Mouse (Mus musculus) heart, postnatal 10 days (tissue): ENCODE measurements around the gene Lrrc3b. TPM values are rescaled to one million over a fixed set of nuclear protein-coding genes. Genes with fewer than 3 reads are reported as not detected.

ENCODE experiments used
- DNase-seq, 2 experiments: peaks; one replicate each; pipeline ENCODE4 v3.0.0; 2021
- intact Hi-C: fragments of 180-260 bp; cut with DNase I; formaldehyde crosslinking; loops from one replicate; pipeline ENCODE4 v1.15.1; 2025
- total RNA-seq, 2 experiments: library from RNA; stranded (reverse); gene quantifications; 2 replicates each; pipeline ENCODE4 v1.2.3; 2021

Gene Lrrc3b
- total RNA-seq, 2 experiments from 2014 or later: 17.2 to 29.6 TPM

DNA sequence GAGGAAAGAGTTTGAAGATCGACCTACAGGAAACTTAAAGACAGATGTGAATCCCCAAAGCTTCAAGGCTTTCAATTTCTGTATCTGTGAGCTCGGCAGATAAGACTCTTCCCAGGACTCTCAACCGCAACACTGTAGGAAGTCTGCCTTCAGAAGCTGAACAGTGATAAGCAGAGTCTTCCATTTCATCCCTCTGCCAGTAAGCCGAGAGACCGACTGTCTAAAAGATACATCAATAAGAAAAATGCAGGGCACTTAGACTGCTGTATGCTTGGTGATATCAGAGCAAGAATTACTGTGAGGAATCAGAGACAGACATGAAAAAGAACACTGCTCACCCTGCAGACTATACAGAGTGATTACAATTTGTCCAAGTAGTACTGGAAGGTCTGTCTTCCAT is 84.5 kb downstream of the Lrrc3b start:
- intact Hi-C loops: loop anchor here (2.0 kb wide), 2 partner anchors 57 to 843 kb away; no protein-coding TSS in a partner anchor
- DNase-seq: no peak

DNA sequence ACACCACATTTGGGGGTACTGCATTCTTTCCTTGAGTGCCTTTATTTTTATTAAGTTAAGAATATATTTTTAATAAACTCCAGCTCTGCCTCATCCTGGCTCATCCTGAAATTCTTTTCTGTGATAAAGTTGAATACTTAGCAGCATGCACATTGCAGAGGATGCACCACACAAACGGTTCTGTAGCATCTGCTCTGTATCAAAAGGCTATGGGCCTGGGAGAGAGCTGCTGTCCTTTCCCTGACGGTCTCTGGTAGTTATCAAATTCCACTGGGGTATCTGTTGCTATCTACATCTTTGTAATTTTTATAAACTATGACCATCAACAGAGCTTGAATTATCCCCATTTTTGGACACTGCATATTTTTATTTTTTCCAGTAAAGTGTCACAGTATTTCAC is 105.7 kb downstream of the Lrrc3b start:
- no peak for DNase-seq
- intact Hi-C loops: no loop called here

- intact Hi-C loops: no loop called here
- DNase-seq: no peak
Observed at GRCm38 (mm10) chr14:15331370-15331769, 107.4 kb downstream of the Lrrc3b start.

DNA sequence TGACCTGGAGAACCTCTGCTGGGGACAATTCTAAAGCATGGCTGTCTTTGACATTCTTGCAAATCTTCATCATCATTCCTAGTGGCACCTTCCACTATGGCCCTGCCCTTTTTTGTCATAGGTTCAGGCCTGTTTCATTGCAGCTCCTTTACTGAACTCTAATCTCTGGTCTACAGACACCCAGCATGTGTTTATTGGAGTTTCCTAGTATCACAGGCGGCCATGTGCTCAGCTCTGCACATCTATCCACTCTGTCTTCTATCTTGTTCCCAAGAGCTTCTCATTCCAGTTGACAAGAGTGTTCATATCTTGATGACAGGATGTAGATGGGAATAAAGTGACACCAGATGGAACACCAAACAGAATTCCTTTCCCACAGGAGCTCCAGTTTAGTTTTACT is 108.6 kb downstream of the Lrrc3b start:
- intact Hi-C loops: no loop called here
- no peak for DNase-seq

GRCm38 (mm10) chr14:15325872-15326271 is 112.9 kb downstream of the Lrrc3b start:
- no peak for DNase-seq
- intact Hi-C loops: no loop called here

- DNase-seq: no peak
- intact Hi-C loops: no loop called here
Observed at GRCm38 (mm10) chr14:15322441-15323123, 116.2 kb downstream of the Lrrc3b start.

DNA sequence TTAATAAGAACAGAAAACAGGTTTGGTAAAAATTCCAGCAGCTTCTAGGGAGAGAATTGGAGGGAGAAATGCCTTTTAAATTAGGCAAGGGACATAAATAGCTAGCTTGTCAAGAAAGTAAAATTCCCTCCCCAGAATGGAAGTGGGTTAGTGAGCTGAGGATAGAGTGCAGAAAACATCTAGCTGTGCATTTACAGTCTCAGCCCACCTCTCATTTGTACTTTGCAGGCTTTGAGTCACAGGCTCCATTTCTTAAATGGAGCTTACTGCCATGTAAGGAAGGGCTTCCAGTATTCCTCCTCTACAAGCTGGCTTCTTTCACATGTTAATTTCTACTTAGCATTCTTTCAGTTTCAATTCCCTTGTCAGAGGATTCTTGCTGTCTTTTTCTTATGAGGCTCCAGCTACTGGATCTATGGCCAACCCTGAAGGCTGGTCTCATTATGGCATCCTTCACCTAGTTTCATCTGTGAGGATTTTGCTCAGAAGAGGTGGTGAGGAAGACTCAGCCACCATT is 119.3 kb downstream of the Lrrc3b start:
- intact Hi-C loops: no loop called here
- DNase-seq: no peak

- no peak for DNase-seq
- intact Hi-C loops: no loop called here
Observed at GRCm38 (mm10) chr14:15308576-15308975, 130.2 kb downstream of the Lrrc3b start.
